Mouse (Mus musculus) olfactory bulb, adult 2 months (tissue): ENCODE measurements around the gene Evc.

ENCODE experiments used
- CTCF ChIP-seq: fragments of 200-500 bp; IDR thresholded peaks from 2 replicates; pipeline ENCODE4 v1.5.1; 2012; ENCODE audit warnings: low read depth, mild to moderate bottlenecking, low read length, moderate library complexity; ENCODE audit not compliant: insufficient read depth
- POLR2A ChIP-seq: fragments of 200-500 bp; IDR thresholded peaks from 2 replicates; pipeline ENCODE4 v1.6.1; 2012; ENCODE audit warnings: mild to moderate bottlenecking, low read depth, low read length, moderate library complexity; ENCODE audit not compliant: insufficient read depth

DNA sequence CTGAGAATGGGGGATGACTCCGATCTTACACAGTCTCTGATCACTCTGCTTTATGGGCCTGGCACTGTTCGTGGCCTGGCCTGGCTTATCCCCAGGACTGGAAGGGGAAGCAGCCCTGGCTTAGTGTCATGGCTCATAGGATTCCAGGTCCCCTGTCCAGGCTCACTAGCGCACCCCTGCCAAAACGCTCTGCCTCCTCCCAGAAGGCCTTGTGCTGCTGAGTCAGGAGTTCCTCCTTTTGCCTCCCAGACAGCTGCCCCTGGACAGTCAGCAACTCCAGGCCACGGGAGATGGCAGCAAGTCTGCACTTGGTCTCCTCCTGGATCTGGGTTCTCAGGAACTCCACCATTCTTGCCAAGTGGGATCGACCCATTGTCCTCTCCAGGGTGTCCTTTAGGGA is 18.0 kb downstream of the Evc start:
- TF ChIP-seq CTCF (no peak), POLR2A (no peak)
